Mouse (Mus musculus) urinary bladder, adult 2 months (tissue): ENCODE data around the gene Gm10283. TPM values are rescaled to one million over a fixed set of nuclear protein-coding genes. Genes with fewer than 3 reads are reported as not detected.

Experiments
- polyA plus RNA-seq: library from polyadenylated mRNA; depleted of rRNA; stranded (reverse); fragments of >200 nt; gene quantifications from 2 replicates; pipeline ENCODE4 v1.2.3, GENCODE M21; 2012; rRNA removed

Gm10283 gene
- polyA plus RNA-seq, 1 experiment = not detected

Other genes with a start within 250 kb of the Gm10283 start
- 0.08 and 0.13 TPM in 2 replicates for gene Aadat, start 2.7 kb upstream of the Gm10283 start, polyA plus RNA-seq
- gene Mfap3l, start 129.6 kb upstream of the Gm10283 start, polyA plus RNA-seq = 19.9 and 23.9 TPM in 2 replicates